Mouse (Mus musculus): ENCODE data around the gene Serpinb7.

DNA sequence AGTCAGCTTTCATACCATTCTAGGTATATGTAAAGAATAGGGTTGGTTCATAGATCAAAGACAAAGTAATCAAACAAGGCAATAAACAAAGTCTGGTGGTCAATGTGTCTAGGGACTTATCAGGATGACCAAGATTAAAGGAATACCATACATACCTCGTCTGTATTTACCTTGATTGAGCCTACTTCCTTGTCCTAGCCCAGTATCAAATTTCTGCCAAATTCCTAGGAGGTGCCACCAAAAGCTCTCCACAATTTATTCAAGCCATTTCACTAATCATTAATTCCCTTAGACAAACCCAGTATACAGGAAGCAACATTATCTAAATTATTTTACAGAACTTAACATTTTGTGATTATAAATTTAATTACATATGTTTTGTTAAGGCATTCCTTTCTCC is 15.2 kb downstream of the Serpinb7 start:
- no peak for TF ChIP-seq MAX (IDR thresholded peaks at IDR 0.05; ENCODE audit: low read length)
- TF ChIP-seq POLR2A (IDR thresholded peaks at IDR 0.05; ENCODE audit: low read depth, low read length) = no peak
- TF ChIP-seq HCFC1 (IDR thresholded peaks at IDR 0.05; ENCODE audit: low read depth, low read length) = no peak
- no peak for TF ChIP-seq MAZ (IDR thresholded peaks at IDR 0.05; ENCODE audit: low read depth, low read length)
- no peak for TF ChIP-seq SMC3 (IDR thresholded peaks at IDR 0.05; ENCODE audit: low read depth, low read length)
- TF ChIP-seq MAFK (IDR thresholded peaks at IDR 0.05; ENCODE audit: insufficient replicate concordance, low read length) = no peak

All from CH12.LX (cell line).